Mouse (Mus musculus) hindbrain, embryonic 16.5 days (tissue): Measurements from ENCODE around the gene Map1lc3b. TPM values are rescaled to one million over a fixed set of nuclear protein-coding genes. Genes with fewer than 3 reads are reported as not detected.
A peak's percentile ranks its signal among the peaks of the same experiment; 100 is the strongest.

Experiments used
- ATAC-seq: fragments of 200-750 bp; cut with Nextera tagmentation; 2 replicates; pipeline ENCODE4 v1.8.0; 2017; ENCODE audit warnings: moderate TSS enrichment, moderate library complexity
- H3K27ac ChIP-seq: fragments of 300-500 bp; sonication (generic); 2 replicates; pipeline ENCODE4 v1.5.1; 2014; ENCODE audit warnings: low read depth, mild to moderate bottlenecking, control low read depth, low read length, moderate library complexity
- H3K27me3 ChIP-seq: fragments of 300-500 bp; sonication (generic); replicated peaks from 2 replicates; pipeline ENCODE4 v1.6.1; 2014; ENCODE audit warnings: low read length; ENCODE audit not compliant: control insufficient read depth, insufficient read depth
- H3K36me3 ChIP-seq: fragments of 300-500 bp; sonication (generic); 2 replicates; pipeline ENCODE4 v1.6.1; 2014; ENCODE audit warnings: mild to moderate bottlenecking, low read length, moderate library complexity, mixed read lengths; ENCODE audit not compliant: control insufficient read depth, insufficient read depth
- H3K4me1 ChIP-seq: fragments of 300-500 bp; sonication (generic); 2 replicates; pipeline ENCODE4 v1.6.1; 2014; ENCODE audit warnings: low read depth, low read length; ENCODE audit not compliant: control insufficient read depth, insufficient read depth
- H3K4me2 ChIP-seq: fragments of 300-500 bp; sonication (generic); 2 replicates; pipeline ENCODE4 v1.6.1; 2014; ENCODE audit warnings: mild to moderate bottlenecking, low read length, control low read depth, moderate library complexity
- H3K4me3 ChIP-seq: fragments of 300-500 bp; sonication (generic); 2 replicates; pipeline ENCODE4 v1.5.1; 2014; ENCODE audit warnings: mild to moderate bottlenecking, low read length, control low read depth, moderate library complexity
- H3K9ac ChIP-seq: fragments of 300-500 bp; sonication (generic); 2 replicates; pipeline ENCODE4 v1.6.1; 2014; ENCODE audit warnings: low read depth, mild to moderate bottlenecking, control low read depth, low read length, moderate library complexity
- H3K9me3 ChIP-seq: fragments of 300-500 bp; sonication (generic); 2 replicates; pipeline ENCODE4 v1.6.1; 2014; ENCODE audit warnings: mild to moderate bottlenecking, low read length, moderate library complexity; ENCODE audit not compliant: control insufficient read depth
- WGBS: fragments of 180-500 bp; shearing (Covaris S2); extraction: QIAGEN DNeasy Blood & Tissue Kit; methylation state at CpG from one replicate; pipeline ENCODE4 v1.1.7; 2014; 5-methylcytosine and 5-hydroxymethylcytosine counted together
- polyA plus RNA-seq: library from polyadenylated mRNA; unstranded; fragments of >200 nt; fragmentation: Nextera tagmentation; extraction: Ambion mirVana; gene quantifications from 2 replicates; pipeline ENCODE4 v1.2.1, GENCODE M21; 2015

Map1lc3b gene
- polyA plus RNA-seq, 1 experiment from 2014 or later, result 365 TPM

DNA sequence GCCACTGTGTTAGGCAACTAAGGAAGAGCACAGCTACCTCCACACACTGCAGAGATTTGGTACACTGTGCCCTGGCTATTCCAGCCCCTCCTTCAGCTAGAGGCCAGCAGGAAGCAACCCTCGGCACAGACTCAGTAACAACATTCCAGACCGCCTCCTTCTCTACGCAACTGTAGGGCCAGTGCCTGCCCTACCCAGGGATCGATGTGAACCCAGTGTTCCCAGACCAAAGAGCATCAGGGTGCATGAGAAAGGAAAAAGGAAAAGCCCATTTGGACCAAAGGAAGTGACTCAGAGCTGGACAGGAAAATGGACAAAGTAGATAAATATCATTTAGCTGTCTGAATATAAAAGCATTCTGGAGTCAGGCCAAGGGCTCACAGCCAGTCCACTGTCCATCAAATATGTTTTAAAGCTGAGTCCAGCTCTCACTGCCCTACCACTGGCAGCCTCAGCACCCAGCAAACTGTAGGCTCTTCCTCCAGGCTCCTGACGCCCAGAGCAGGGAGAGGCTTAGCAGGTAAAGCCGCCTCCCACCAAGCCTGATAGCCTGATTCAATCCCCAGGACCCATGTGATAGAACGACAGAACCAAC lies 29.3 kb downstream of the Map1lc3b start:
- H3K4me1 ChIP-seq, result peaks cover 24% of the 10 kb centered on the region
- no peak overlapping the region for H3K4me2 ChIP-seq
- no peak overlapping the region for H3K9ac ChIP-seq
- H3K36me3 ChIP-seq, result no peaks in the 10 kb centered on the region
- H3K27me3 ChIP-seq, result no peaks in the 10 kb centered on the region
- H3K4me3 ChIP-seq, result no peak overlapping the region
- WGBS, result 58% methylated on average over 7 of the region's 7 CpGs
- ATAC-seq, result peak; percentile 66
- no peaks in the 10 kb centered on the region for H3K9me3 ChIP-seq
- H3K27ac ChIP-seq, result peak overlapping the region; percentile 10; the same call in 1 of the 2 replicates

DNA sequence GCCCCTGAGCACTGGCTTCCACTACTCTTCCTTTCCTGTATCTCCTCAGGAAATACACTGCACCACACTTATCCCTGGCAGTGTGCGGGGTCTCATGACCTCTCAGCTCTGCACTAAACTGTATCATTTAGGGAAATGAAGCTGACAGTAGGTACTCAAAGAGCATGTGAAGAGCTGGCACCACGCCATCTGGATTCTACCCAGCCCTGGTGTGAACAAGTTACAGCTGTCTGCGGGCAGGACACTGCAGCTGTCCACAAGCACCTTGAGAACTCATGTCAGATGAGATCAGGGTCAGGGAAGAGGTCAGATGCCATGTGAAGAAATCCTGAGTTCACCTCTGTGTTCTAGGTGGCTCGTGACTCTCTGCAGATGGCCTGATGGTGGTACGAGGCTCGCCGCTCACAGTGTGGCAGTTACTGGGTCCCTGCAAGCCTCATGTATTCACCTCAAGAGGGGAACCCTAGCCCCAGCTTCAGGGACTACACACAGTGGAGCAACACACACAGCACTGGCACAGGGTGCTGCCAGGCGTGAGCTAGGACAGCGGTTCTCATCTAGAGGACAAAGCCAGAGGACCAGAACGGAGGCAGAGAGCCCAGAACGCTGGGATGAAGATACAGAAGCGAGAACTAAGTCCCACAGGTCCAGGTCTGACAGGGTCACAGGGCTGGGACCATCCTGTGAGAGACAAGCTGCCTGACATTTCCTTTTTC lies 30.8 kb downstream of the Map1lc3b start:
- 82% methylated on average over 12 of the region's 12 CpGs for WGBS
- Histone ChIP-seq H3K27ac (no peak overlapping the region), H3K4me2 (no peak overlapping the region), H3K9ac (no peak overlapping the region), H3K4me3 (no peak overlapping the region), H3K36me3 (no peaks in the 10 kb centered on the region), H3K4me1 (peaks cover 33% of the 10 kb centered on the region), H3K9me3 (no peaks in the 10 kb centered on the region), H3K27me3 (no peaks in the 10 kb centered on the region)
- ATAC-seq, result no peak

DNA sequence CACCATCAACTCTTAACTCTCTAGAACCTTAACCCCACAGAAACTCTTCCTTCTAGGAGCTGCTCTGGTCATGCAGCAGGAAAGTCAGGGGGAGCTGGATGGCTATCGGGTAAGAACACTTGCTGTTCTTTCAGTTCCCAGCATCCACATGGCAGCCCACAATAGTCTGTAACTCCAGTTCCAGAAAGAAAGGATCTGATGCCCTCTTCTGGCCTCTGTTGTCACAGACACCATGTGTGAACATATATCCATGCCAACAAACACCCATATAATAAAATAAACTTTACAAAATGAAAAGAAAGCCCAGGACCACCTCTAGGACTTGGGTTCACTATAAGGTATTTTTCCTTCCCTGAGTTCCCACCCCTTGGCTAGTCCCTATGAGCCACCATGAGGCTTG lies 31.7 kb downstream of the Map1lc3b start:
- Histone ChIP-seq H3K4me1 (peaks cover 33% of the 10 kb centered on the region), H3K36me3 (no peaks in the 10 kb centered on the region), H3K27me3 (no peaks in the 10 kb centered on the region), H3K9me3 (no peaks in the 10 kb centered on the region), H3K9ac (no peak overlapping the region), H3K4me2 (no peak overlapping the region), H3K27ac (no peak overlapping the region), H3K4me3 (no peak overlapping the region)
- WGBS, result 75% methylated on average over 1 of the region's 1 CpGs
- ATAC-seq, result no peak

DNA sequence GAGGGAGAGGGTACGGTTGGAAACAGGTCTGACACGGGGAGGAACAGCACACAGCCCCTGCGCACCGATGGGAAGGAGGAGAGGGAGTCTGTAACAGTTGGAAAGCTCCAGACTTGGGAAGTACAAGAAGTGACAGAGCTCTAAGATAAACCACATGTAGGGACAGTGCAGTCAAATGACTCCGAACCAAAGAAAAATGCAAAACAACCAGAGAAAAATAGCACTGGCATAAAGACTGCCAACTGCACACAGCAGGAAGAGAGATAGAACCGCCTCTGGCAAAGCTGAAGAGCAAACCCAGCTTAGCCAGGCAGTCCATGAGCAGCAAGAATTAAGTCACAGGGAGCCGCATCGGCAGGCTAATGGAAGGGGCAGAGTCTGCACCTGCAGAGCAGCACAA lies 32.9 kb downstream of the Map1lc3b start:
- no peak overlapping the region for H3K4me3 ChIP-seq
- H3K27me3 ChIP-seq, result no peaks in the 10 kb centered on the region
- 69% methylated on average over 8 of the region's 8 CpGs for WGBS
- ATAC-seq, result no peak
- H3K9me3 ChIP-seq, result no peaks in the 10 kb centered on the region
- no peak overlapping the region; the same call in 1 of the 2 replicates for H3K27ac ChIP-seq
- H3K36me3 ChIP-seq, result peaks cover 4% of the 10 kb centered on the region
- peaks cover 33% of the 10 kb centered on the region for H3K4me1 ChIP-seq
- H3K9ac ChIP-seq, result no peak overlapping the region
- no peak overlapping the region for H3K4me2 ChIP-seq

DNA sequence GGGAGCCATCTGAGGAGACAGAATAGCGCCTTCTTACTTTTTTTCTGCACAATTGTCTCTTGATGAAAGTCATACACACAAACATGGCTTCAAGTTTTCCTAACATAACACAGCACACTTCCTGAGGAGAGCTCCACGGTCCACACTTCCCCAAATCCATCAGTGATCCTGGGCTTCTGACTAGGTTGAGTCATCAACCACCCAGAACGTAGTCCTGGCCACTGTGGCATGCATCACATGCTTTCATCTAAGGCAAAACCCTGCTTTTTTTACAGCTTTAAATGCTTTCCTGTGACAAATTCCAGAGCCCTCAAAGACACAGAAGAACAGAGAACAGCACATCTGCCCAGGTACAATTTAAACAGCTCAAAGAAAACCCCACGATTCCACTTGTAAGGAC lies 38.5 kb downstream of the Map1lc3b start:
- H3K4me1 ChIP-seq, result peaks cover 17% of the 10 kb centered on the region
- no peak for ATAC-seq
- H3K27me3 ChIP-seq, result no peaks in the 10 kb centered on the region
- H3K9me3 ChIP-seq, result no peaks in the 10 kb centered on the region
- H3K9ac ChIP-seq, result no peak overlapping the region
- peaks cover 8% of the 10 kb centered on the region for H3K36me3 ChIP-seq
- whole genome bisulfite sequencing, result 93% methylated on average over 4 of the region's 4 CpGs
- H3K4me2 ChIP-seq, result no peak overlapping the region
- no peak overlapping the region for H3K27ac ChIP-seq
- H3K4me3 ChIP-seq, result no peak overlapping the region

DNA sequence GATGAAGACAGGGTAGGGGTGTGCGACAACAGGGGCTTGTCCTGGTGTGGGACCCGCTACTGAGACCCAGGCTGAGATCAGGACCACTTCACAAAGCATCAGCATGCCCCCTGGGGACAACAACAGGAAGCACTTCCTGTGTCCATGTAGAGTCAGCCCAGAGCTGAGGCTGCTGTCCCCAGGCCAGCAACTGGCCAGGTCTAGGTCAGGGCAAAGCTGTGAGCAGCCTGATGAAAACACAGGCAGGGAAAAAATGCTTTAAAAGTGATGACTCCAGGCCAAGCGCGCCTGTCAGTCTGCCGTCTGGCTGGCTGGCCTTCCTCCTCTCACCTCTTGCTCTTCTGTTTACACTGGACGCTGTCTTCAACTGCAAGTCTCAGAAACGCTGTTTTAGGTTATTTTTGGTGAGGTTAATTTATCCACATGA lies 41.5 kb downstream of the Map1lc3b start:
- H3K4me3 ChIP-seq, result no peak overlapping the region
- H3K9me3 ChIP-seq, result no peaks in the 10 kb centered on the region
- no peak overlapping the region for H3K9ac ChIP-seq
- H3K4me2 ChIP-seq, result no peak overlapping the region
- 72% methylated on average over 7 of the region's 7 CpGs for WGBS
- H3K4me1 ChIP-seq, result peaks cover 14% of the 10 kb centered on the region
- H3K36me3 ChIP-seq, result peaks cover 8% of the 10 kb centered on the region
- no peak for ATAC-seq
- H3K27ac ChIP-seq, result no peak overlapping the region
- no peaks in the 10 kb centered on the region for H3K27me3 ChIP-seq

DNA sequence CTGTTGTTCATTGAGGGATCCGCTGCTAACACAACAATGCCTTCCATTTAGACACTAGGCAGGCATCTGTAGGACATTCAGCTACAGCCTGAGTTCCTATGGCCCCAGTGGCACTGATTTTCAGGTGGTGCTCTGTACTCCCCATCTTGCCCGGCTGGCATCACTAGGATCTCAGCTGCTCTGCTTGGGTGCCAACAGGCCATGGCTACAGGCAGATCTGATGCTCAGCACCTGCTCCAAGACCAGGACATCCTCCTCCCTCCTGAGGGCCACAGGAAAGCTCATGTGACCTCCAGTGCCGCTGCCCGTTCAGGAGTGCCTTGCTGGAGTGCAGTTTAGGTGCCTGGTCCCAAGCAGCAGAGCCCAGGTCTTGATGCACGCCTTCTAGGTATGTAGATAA lies 42.2 kb downstream of the Map1lc3b start:
- WGBS, result 76% methylated on average over 5 of the region's 5 CpGs
- Histone ChIP-seq H3K4me3 (no peak overlapping the region), H3K9me3 (no peaks in the 10 kb centered on the region), H3K27me3 (no peaks in the 10 kb centered on the region), H3K4me1 (peaks cover 17% of the 10 kb centered on the region), H3K27ac (no peak overlapping the region), H3K36me3 (peaks cover 8% of the 10 kb centered on the region), H3K9ac (no peak overlapping the region), H3K4me2 (no peak overlapping the region)
- no peak for ATAC-seq

DNA sequence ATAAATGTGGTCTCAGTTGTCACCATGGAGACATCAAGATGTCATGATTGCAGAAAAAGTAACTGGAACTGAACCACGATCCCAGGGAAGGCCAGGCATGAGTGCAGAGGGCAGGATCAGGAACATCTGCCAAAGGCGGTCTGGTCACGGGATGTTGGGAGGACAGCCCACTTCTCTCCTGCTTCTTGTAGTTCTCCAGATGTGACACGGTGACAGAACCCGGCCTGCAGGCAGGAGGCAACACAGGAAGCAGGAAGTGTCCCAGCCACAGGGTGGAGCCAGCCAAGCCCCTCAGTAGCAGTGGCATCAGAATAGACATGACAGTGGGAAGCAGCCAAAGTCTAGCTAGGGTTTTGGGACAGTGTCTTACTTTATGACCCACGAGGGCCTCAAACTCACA lies 45.4 kb downstream of the Map1lc3b start:
- no peaks in the 10 kb centered on the region for H3K36me3 ChIP-seq
- no peak overlapping the region for H3K4me2 ChIP-seq
- no peaks in the 10 kb centered on the region for H3K27me3 ChIP-seq
- no peak overlapping the region for H3K4me3 ChIP-seq
- ATAC-seq, result no peak
- no peak overlapping the region for H3K9ac ChIP-seq
- H3K4me1 ChIP-seq, result peaks cover 17% of the 10 kb centered on the region
- 83% methylated on average over 6 of the region's 6 CpGs for WGBS
- no peak overlapping the region for H3K27ac ChIP-seq
- no peaks in the 10 kb centered on the region for H3K9me3 ChIP-seq

DNA sequence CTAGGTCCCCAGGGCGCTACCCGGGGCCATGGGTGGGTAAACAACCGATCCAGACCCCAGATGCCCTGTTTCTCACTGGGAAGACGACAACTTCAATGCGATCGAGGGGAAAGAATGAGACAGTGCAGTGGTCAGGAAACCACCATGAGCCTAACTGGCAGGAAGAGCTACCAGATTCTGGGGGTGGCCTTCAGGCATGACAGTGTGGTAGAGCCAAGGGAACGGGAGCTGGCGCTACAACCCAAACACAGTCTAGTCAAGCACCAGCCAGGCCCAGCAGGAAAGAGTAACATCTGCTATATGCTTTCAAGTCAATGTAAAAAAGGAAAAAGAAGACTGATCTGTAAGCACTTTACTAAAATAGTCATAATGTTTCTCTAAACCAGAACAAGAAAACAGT lies 46.0 kb downstream of the Map1lc3b start:
- H3K36me3 ChIP-seq, result no peaks in the 10 kb centered on the region
- no peaks in the 10 kb centered on the region for H3K27me3 ChIP-seq
- no peak overlapping the region for H3K4me2 ChIP-seq
- H3K4me1 ChIP-seq, result peaks cover 20% of the 10 kb centered on the region
- no peak overlapping the region for H3K27ac ChIP-seq
- no peak overlapping the region for H3K4me3 ChIP-seq
- ATAC-seq, result no peak
- H3K9ac ChIP-seq, result no peak overlapping the region
- H3K9me3 ChIP-seq, result no peaks in the 10 kb centered on the region
- 76% methylated on average over 8 of the region's 8 CpGs for WGBS
